Mouse (Mus musculus): Measurements from ENCODE around the gene Rgs13. TPM values are rescaled to one million over a fixed set of nuclear protein-coding genes. Genes with fewer than 3 reads are reported as not detected.

Rgs13 gene
- polyA plus RNA-seq, 1 experiment from 2014 or later: not detected

Other genes starting within 250 kb of the Rgs13 start
- gene Rgs2, start 173.2 kb downstream of the Rgs13 start, polyA plus RNA-seq (2015; fragmentation: Nextera tagmentation; extraction: Ambion mirVana): 54.2 and 55.2 TPM in 2 replicates
- 0.14 and 0.17 TPM in 2 replicates for gene Rgs1, start 71.9 kb upstream of the Rgs13 start, polyA plus RNA-seq (2015; fragmentation: Nextera tagmentation; extraction: Ambion mirVana)

Data from limb, embryonic 13.5 days (tissue).